Mouse (Mus musculus) heart, embryonic 11.5 days (tissue): ENCODE data around the gene Ifit2. TPM values are rescaled to one million over a fixed set of nuclear protein-coding genes. Genes with fewer than 3 reads are reported as not detected.
A peak's percentile ranks its signal among the peaks of the same experiment; 100 is the strongest.

ENCODE experiments used
- ATAC-seq: fragments of 200-750 bp; cut with Nextera tagmentation; replicated peaks from 2 replicates; pipeline ENCODE4 v1.8.0; 2017; ENCODE audit warnings: moderate library complexity; ENCODE audit not compliant: insufficient number of reproducible peaks, low FRiP score, low TSS enrichment
- H3K27ac ChIP-seq: fragments of 300-500 bp; sonication (generic); 2 replicates; pipeline ENCODE4 v1.5.1; 2014; ENCODE audit warnings: mild to moderate bottlenecking, low read depth, low read length
- H3K27me3 ChIP-seq: fragments of 300-500 bp; sonication (generic); 2 replicates; pipeline ENCODE4 v1.6.1; 2014; ENCODE audit warnings: mild to moderate bottlenecking, low read length, mixed read lengths; ENCODE audit not compliant: control insufficient read depth, insufficient read depth
- H3K36me3 ChIP-seq: fragments of 300-500 bp; sonication (generic); 2 replicates; pipeline ENCODE4 v1.6.1; 2014; ENCODE audit warnings: mild to moderate bottlenecking, low read length, moderate library complexity, mixed read lengths; ENCODE audit not compliant: control insufficient read depth, insufficient read depth
- H3K4me1 ChIP-seq: fragments of 300-500 bp; sonication (generic); 2 replicates; pipeline ENCODE4 v1.6.1; 2014; ENCODE audit warnings: low read length; ENCODE audit not compliant: control insufficient read depth, insufficient read depth
- H3K4me2 ChIP-seq: fragments of 300-500 bp; sonication (generic); 2 replicates; pipeline ENCODE4 v1.6.1; 2014; ENCODE audit warnings: mild to moderate bottlenecking, moderate library complexity
- H3K4me3 ChIP-seq: fragments of 300-500 bp; sonication (generic); 2 replicates; pipeline ENCODE4 v1.5.1; 2014; ENCODE audit warnings: low read depth, low read length
- H3K9ac ChIP-seq: fragments of 300-500 bp; sonication (generic); 2 replicates; pipeline ENCODE4 v1.6.1; 2014; ENCODE audit warnings: mild to moderate bottlenecking, low read depth, low read length, moderate library complexity
- H3K9me3 ChIP-seq: fragments of 300-500 bp; sonication (generic); replicated peaks from 2 replicates; pipeline ENCODE4 v1.6.1; 2016; ENCODE audit warnings: low read length; ENCODE audit not compliant: control insufficient read depth
- whole genome bisulfite sequencing: fragments of 180-500 bp; shearing (Covaris S2); extraction: QIAGEN DNeasy Blood & Tissue Kit; methylation state at CpG from one replicate; pipeline ENCODE4 v1.1.7; 2014; ENCODE audit not compliant: insufficient replicate concordance; 5-methylcytosine and 5-hydroxymethylcytosine counted together
- polyA plus RNA-seq: library from polyadenylated mRNA; unstranded; fragments of >200 nt; fragmentation: Nextera tagmentation; extraction: Ambion mirVana; gene quantifications from 2 replicates; pipeline ENCODE4 v1.2.1, GENCODE M21; 2014

The Ifit2 gene
- 5.6 and 6.4 TPM in 2 replicates for polyA plus RNA-seq

- no peaks in the 10 kb centered on the region for H3K36me3 ChIP-seq
- peak; percentile 85 for ATAC-seq
Measured at GRCm38 (mm10) chr19:34550534-34551223, at the start of gene Ifit2. Ifit2 (plus strand) TSS chr19:34550694.

GRCm38 (mm10) chr19:34500763-34501162 lies 49.7 kb upstream of the Ifit2 start:
- no peak overlapping the region for H3K4me3 ChIP-seq
- H3K4me1 ChIP-seq = peaks cover 3% of the 10 kb centered on the region
- H3K36me3 ChIP-seq = no peaks in the 10 kb centered on the region
- H3K4me2 ChIP-seq = no peak overlapping the region
- no peak; the same call in 1 of the 2 replicates for ATAC-seq
- H3K27ac ChIP-seq = no peak overlapping the region
- H3K27me3 ChIP-seq = no peaks in the 10 kb centered on the region
- 43% methylated on average over 4 of the region's 4 CpGs for WGBS
- no peak overlapping the region for H3K9ac ChIP-seq
- H3K9me3 ChIP-seq = no peaks in the 10 kb centered on the region

More at GRCm38 (mm10) chr19:34550534-34551223, at the start of gene Ifit2:
- peak within 1 kb of the TSS; percentile 67 for H3K4me2 ChIP-seq
- peak within 1 kb of the TSS; percentile 51 for H3K4me3 ChIP-seq
- peaks cover 14% of the 10 kb centered on the region; the same call in 1 of the 2 replicates for H3K4me1 ChIP-seq
- peak within 1 kb of the TSS; percentile 63 for H3K9ac ChIP-seq
- 2% methylated on average over 22 of the region's 22 CpGs for WGBS
- no peaks in the 10 kb centered on the region for H3K27me3 ChIP-seq
- no peaks in the 10 kb centered on the region for H3K9me3 ChIP-seq
- H3K27ac ChIP-seq = peak within 1 kb of the TSS; percentile 46; the same call in 1 of the 2 replicates

GRCm38 (mm10) chr19:34505161-34505721 lies 45.3 kb upstream of the Ifit2 start:
- ATAC-seq = no peak
- WGBS = 80% methylated on average over 12 of the region's 12 CpGs
- Histone ChIP-seq H3K27ac (no peak overlapping the region), H3K9me3 (no peaks in the 10 kb centered on the region), H3K36me3 (0 out of 2 replicates have a peak, but pooled peaks cover 3% of the 10 kb centered on the region), H3K4me3 (no peak overlapping the region), H3K9ac (no peak overlapping the region), H3K4me2 (no peak overlapping the region), H3K27me3 (no peaks in the 10 kb centered on the region), H3K4me1 (no peaks in the 10 kb centered on the region)

- no peaks in the 10 kb centered on the region for H3K4me1 ChIP-seq
- no peaks in the 10 kb centered on the region for H3K27me3 ChIP-seq
- H3K9ac ChIP-seq = no peak overlapping the region
- 81% methylated on average over 5 of the region's 5 CpGs for WGBS
- H3K4me2 ChIP-seq = no peak overlapping the region
- ATAC-seq = no peak
- H3K9me3 ChIP-seq = no peaks in the 10 kb centered on the region
- H3K27ac ChIP-seq = no peak overlapping the region
- H3K4me3 ChIP-seq = no peak overlapping the region
- 0 out of 2 replicates have a peak, but pooled peaks cover 3% of the 10 kb centered on the region for H3K36me3 ChIP-seq
Measured at GRCm38 (mm10) chr19:34510717-34511116, 39.8 kb upstream of the Ifit2 start.

DNA sequence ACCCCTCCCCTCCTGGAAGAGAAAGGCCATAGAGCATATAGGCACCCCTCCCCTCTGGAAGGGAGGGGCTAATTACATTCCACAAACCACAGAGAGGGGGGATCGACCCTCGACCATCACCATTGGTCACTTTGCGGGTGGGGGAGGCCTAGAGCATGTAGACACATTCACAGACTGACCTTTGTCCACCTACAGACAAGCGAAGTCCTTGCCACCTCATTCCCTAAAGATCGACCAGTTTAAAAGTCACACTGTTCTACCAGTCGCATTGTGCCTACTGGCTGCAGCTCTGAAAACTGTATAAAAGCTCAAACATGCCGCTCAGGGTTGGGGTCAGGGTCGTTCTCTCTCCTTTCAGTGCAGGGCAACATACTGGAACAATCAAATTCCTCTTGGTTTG lies 39.0 kb upstream of the Ifit2 start:
- 0 out of 2 replicates have a peak, but pooled peaks cover 3% of the 10 kb centered on the region for H3K36me3 ChIP-seq

GRCm38 (mm10) chr19:34515681-34516080 lies 34.8 kb upstream of the Ifit2 start:
- H3K36me3 ChIP-seq = no peaks in the 10 kb centered on the region
- H3K9ac ChIP-seq = no peak overlapping the region
- 72% methylated on average over 3 of the region's 3 CpGs for WGBS
- no peak overlapping the region for H3K4me3 ChIP-seq
- H3K4me1 ChIP-seq = no peaks in the 10 kb centered on the region
- no peaks in the 10 kb centered on the region for H3K27me3 ChIP-seq
- no peak for ATAC-seq
- H3K4me2 ChIP-seq = no peak overlapping the region
- no peak overlapping the region for H3K27ac ChIP-seq
- H3K9me3 ChIP-seq = no peaks in the 10 kb centered on the region

More for the DNA sequence above, 39.0 kb upstream of the Ifit2 start:
- WGBS = 62% methylated on average over 8 of the region's 8 CpGs
- no peaks in the 10 kb centered on the region for H3K9me3 ChIP-seq
- no peak for ATAC-seq
- no peaks in the 10 kb centered on the region for H3K4me1 ChIP-seq
- no peak overlapping the region for H3K4me2 ChIP-seq
- no peak overlapping the region for H3K9ac ChIP-seq
- H3K27me3 ChIP-seq = no peaks in the 10 kb centered on the region
- no peak overlapping the region for H3K4me3 ChIP-seq
- H3K27ac ChIP-seq = no peak overlapping the region

DNA sequence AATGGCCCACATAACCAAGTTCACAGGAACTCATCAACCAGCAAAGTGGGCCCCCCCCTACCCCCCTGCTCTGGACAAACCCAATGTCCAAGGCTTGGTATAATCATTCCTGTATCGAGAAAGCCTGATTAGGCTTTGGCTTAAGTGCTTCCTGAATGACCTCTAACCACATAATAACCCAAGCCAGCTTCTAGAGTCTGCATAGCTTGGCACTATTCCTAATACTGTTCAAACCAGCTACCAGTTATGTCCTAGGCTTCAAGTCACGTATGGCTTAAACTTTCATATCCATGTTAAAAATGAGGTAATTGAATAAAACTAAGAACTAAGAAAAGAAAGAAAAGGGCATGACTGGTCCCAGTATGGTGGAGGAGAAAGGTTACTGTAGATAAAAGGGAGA lies 34.1 kb upstream of the Ifit2 start:
- ATAC-seq = no peak
- Histone ChIP-seq H3K27me3 (no peaks in the 10 kb centered on the region), H3K27ac (no peak overlapping the region), H3K4me1 (no peaks in the 10 kb centered on the region), H3K9ac (no peak overlapping the region), H3K4me3 (no peak overlapping the region), H3K9me3 (no peaks in the 10 kb centered on the region), H3K36me3 (no peaks in the 10 kb centered on the region), H3K4me2 (no peak overlapping the region)
- WGBS = 78% methylated on average over 2 of the region's 2 CpGs

DNA sequence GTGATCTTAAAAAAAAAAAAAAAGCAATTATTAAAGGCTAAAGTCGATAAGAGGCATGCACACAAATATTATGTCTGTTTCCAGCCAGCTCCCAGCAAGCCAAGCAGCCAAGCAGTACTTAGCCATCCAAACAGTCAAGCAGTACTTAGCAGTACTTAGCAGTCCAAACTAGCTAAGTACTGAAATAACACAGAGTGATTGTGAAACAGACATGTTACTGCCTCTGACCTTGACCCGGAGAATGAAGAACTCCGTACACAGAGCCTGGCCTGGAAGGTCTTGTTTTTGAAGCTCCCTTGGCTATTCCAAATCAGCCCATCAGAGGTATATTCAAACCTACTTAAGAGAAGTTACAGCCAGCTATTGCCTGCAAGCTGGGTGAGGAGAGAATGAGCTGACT lies 33.3 kb upstream of the Ifit2 start:
- H3K4me2 ChIP-seq = no peak overlapping the region
- no peaks in the 10 kb centered on the region for H3K36me3 ChIP-seq
- WGBS = 91% methylated on average over 3 of the region's 3 CpGs
- H3K9ac ChIP-seq = no peak overlapping the region
- no peaks in the 10 kb centered on the region for H3K27me3 ChIP-seq
- no peaks in the 10 kb centered on the region for H3K9me3 ChIP-seq
- no peak for ATAC-seq
- H3K4me1 ChIP-seq = no peaks in the 10 kb centered on the region
- no peak overlapping the region for H3K4me3 ChIP-seq
- no peak overlapping the region for H3K27ac ChIP-seq
